Mouse (Mus musculus): ENCODE measurements at regions not wholly inside any gene's neighbourhood (a gene's known extent, or its start where the extent isn't known, plus 50 kb on each side); places are given as distances from the start of the nearest gene placed in this dataset.
"Not testable (repeated sequence)": the region's sequence is repeated elsewhere in the genome, so short reads cannot be mapped to it uniquely, and the experiment has no call there.

DNA sequence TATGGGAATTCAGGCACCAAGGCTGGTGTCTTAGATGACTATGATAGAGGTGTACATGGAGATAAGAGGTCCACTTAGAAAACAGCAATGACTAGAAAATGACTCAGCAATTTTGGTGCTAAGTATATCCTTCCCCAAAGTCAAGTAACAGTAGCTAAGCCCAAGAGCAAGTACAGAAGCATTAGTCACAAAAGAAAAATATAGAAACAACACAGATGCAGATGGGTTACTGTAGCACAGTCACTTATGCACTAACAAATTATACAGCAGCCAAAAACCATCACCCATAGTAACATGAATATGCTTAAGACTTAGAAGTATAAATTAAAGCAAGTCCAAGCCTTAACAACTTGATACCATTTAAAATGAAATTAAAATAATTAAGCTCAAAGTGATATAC lies 378.5 kb upstream of the Meis2 start:
- ATAC-seq (replicated peaks; ENCODE audit: poor library complexity): no peak

DNA sequence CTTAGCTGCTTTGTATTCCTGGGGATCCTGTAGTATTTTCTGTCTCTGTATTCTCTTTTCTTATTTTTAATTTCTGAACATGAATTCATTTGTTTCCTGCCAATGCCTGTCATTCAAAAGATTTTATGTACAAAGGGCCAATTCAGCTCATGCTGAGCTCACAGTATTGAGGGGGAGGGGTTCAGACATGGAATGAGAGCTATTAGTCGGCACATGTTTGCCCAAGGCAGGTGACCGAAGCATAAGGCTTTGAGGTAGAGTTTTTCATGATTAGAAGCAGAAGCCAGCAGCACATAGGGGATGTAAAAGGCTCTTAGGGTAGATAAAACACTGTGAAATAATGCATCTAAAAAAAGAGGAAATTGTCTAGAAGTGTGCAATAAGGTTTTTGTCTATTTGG lies 374.6 kb upstream of the Meis2 start:
- ATAC-seq (replicated peaks; ENCODE audit: poor library complexity): no peak

DNA sequence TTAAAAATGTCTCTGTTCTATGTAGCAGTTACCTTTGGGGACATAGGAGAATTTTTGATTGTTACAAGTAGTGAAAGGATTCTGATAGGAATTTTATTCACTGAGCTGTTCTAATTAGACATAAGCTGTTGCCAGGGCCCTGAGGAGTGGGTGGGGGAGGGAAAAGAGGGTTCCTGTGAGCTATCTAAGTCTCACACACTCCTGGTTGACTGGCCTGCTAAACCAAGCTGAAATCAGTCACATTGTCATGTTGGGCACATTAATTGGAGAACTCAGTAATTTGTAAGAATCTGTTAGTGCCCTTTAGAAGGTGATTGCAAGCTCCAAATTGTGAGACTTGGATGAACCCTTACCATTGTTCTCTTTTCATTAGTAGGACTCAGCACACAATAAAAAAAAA lies 367.8 kb upstream of the Meis2 start:
- no peak for ATAC-seq (replicated peaks; ENCODE audit: poor library complexity)

DNA sequence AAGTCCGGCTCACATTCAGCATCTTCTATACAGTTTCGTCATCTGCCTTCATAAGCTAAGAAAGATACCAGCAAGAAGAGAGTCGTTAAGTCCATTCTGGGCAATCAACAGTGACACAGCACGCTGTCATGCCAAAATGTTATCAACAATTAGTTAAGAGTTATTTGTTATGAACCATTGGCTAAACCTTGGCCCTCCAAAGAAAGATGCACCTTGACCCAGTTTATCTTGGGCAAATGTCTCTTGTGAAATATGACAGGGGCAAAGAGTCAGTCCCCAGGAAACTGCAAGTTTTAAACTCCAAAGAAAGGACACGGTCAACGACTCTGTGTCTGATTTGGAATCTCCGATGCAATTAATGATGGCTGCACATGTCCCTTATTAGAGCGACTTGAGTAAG lies 358.5 kb upstream of the Meis2 start:
- ATAC-seq (replicated peaks; ENCODE audit: poor library complexity): no peak

DNA sequence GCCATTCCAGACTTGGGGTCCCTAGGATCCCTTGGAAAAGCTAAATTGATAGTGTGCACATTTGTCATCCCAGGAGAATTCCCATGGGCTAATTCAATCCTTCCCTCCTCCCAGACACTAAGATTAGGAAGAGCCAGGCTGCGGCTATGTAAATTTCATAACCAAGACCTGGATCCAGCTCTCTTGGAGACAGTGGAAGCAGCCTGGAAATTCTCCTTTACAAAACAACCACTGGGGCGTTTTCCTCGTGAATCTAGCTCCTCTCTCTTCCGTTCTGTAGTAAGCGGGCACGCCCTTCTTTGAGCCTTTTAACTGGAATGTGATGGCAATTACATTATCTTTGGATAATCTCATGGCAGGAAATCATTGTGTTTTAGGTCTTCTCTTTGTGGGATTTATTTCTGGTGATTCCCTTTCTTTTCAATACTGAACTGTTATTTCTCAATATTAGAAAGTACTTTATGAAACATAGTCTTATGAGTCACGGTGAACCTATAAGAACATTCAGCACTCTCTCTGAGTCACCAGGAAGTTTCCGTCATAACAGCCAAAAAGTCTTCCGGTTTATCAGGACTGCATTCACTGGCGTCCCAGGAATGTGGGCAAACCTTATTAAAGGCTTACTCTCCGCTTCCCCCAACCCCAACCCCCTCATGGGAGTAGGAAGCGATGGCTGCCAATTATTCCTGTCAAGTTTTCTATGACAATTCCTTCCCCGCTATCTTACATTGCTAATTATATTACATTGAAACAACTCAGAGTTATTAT lies 352.0 kb upstream of the Meis2 start:
- ATAC-seq (replicated peaks; ENCODE audit: poor library complexity): no peak

DNA sequence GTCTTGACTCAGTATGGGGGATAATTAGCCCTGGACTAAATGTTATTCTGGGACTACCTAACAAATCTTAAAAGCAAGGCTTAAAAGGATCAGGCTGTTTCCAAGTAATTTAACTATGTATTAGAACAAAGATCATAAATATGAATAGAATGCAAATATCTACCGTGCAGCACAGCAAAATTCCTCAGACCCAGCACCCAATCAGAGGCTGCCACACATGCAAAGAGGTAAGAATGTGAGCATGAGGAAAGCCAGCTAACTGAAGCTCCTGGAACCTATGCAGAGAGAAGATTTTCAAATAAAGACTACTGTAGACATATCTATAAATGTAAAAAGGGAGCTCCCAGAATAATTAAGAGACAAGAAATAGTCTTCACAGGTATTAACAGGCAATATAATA lies 350.1 kb upstream of the Meis2 start:
- ATAC-seq (replicated peaks; ENCODE audit: poor library complexity): no peak

DNA sequence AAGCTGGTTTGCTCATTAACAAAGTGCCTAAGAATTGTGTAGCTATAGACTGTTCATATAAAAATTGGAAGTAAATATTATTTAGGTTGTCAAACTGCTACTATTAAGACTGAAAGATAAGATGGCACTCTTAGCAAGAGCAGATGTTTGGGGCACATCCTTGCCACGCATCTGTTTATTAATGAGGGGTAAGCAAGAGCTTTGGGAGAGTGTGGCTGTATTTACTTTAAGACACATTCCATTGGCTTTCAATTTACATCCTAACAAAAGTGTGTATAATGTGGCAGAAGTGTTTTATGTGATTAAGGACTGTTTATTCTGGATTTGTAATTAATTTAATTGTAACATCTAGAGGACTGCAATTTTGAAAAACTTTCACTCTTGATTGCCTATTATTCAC lies 336.5 kb upstream of the Meis2 start:
- ATAC-seq (replicated peaks; ENCODE audit: poor library complexity): no peak

DNA sequence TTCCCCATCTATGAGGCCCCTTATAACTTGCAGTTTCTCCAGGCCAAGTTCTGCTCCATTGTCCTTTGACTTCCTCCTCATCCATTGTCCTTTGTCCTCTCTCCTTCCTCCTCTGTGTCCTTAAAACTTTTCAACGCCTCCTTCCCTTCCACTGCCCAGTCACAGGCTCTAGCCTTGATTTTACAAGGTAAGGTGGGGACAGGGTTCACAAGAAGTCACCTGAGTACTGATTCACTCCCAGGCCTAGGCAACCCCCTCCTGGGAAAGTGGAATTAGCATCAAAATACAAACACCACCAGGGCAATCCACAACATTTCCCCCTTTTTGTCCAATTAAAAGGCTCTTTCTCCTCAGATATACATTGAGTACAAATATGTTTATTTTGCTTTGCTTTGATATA lies 334.3 kb upstream of the Meis2 start:
- no peak for ATAC-seq (replicated peaks; ENCODE audit: poor library complexity)

DNA sequence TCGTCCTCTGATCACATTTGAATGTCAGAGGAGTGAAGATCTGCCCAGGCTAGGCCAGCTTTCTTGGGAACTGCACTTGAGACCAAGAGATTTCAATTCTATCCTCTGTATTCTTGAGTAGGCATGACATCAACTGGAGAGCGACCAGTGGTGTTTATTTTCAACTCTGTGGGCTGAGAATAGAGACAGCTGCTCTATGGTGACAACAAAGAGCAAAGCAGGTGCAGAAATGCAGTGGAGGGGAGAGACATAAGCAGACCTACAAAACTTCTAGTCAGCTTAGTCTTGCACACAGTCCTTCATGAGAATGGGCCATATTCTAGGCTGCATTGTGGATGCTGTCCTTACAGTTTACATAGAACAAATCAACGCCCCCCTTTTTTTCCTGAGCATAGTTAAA lies 303.2 kb upstream of the Meis2 start:
- no peak for ATAC-seq (replicated peaks; ENCODE audit: poor library complexity)

DNA sequence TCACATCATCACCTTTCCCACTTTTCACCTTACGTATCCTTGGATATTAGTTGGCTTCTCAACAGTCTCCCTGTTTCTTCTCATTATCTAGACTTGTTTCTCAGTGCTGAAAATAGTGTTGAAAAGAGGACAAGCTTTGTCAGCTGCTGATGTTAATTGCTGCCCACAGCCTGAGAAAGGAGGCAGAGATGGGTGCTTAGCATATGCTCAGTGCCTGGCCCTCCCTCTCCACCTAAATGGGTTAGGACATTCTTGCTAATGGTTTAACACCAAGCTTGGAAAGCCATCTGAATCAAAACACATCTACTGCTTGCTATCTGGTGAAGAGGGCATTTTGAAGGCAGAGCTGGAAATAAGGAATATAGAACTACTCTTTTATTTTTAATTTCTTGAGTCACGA lies 298.5 kb upstream of the Meis2 start:
- ATAC-seq (replicated peaks; ENCODE audit: poor library complexity): no peak

DNA sequence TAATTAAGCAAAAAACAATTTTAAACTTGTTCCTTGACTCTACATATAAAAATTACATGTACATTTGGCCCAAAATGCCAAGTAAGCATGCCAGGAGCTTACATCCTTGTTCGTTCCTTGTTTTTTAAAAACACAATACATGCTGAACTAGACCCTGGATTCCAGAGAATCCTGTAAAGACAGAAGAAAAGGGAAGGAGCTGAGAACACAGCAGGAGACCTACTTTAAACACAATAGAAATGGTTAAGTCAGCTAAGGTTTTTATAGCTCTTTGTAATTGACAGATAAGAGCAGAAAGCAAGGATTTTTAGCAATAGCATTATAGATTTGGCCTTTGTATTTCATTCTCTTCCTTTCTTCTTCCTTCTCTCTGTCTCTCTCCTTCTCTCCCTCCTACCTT lies 292.5 kb upstream of the Meis2 start:
- no peak for ATAC-seq (replicated peaks; ENCODE audit: poor library complexity)

DNA sequence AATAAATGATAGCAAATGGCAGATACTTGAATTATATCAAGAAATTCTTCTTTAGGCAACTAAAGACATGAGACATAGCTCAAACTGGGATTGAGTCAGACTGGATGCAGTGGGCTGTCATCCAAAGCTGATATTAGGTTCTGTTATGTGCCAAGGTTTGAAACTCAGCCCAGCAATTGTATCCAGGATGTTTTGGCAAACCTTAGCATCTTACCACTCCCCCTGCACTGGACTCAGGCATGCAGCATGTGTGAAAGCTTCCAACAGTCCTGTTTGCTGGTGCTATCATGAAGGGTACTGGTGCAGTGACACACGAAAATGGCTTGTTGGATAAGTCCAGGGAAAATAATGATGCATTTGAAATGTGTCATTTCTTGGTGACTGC lies 282.9 kb upstream of the Meis2 start:
- no peak for ATAC-seq (replicated peaks; ENCODE audit: poor library complexity)

DNA sequence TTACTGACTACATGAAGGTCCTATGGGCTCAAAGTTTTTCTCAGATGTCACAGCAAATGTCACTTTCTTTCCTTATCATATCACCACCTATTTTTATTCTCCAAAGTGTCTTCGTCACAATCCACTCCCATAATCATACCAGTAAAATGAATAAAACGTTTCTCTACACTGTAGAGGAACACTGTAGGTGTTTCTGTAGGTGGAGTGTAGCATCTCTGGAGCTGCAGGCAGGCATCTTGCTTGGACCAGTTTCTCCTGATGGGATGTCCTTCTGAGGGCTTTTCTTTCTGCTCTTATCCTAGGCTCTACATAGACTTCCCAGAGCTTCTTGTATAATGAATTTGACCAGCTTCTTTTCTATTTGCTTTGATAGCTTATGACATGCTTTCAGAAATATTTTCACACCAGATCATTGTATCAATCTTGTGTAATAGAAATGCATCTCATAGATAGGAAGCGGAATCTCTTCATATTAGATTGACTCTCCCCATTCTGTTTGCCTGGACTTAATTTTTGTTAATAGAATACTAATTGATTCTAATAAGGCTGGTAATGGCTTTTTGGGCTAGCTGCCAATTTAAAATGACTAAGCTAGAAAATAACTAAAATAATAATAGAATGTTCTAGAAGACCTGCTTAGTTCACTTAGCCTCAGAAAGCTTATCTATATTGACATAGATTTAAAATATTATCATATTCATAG lies 282.3 kb upstream of the Meis2 start:
- no peak for ATAC-seq (replicated peaks; ENCODE audit: poor library complexity)

DNA sequence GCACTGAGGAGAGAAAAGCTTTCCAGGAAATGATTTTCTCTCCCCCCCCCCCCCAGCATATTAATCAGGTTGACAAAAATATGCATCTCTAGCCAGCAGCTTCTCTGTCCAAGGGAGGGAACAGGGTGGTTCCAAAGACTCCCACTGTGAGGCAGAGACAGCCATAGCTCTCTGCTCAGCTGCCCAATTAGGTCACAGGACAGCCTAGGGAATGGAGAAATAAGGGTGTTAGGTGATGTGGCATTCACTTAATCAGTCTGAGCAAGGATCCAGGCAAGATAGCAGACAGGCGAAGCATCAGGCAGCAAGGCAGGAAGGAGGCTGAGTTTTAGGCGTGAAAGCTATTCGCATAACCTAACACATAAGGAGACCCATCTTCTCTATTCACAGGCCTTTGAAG lies 266.2 kb upstream of the Meis2 start:
- no peak for ATAC-seq (replicated peaks; ENCODE audit: poor library complexity)

DNA sequence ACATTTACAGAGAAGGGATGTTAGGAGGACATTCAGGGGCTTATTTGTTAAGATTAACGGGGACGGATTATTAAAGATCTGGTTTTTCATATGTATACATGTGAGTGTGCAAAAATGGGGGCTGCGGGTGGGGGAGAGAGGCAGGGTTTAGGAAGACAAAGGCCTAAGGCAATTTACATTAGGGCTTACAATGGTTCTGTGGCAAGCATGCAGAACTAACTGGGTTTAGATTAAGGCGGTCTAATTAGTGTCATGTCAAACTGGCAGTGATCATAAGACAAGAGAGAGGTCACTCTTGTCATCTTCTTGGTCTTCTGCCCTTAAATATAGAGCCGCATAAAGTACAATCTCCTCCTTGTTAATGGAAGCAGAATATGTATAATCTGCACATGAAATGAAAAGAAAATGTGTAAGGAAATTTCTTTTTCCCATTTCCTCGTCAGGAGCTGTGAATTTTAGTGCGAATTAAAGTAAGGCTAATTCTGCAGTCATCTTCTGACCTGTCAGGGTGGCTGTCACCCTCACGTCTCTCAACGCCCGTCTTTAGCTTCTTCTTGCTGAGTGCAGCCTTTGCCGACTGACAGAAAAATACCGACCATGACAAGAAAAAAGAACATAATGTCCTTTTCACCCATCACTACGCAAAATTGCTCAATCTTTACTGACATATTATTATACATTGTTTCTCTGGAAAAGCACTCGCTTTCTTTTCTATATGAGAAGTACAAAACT lies 256.6 kb upstream of the Meis2 start:
- no peak for ATAC-seq (replicated peaks; ENCODE audit: poor library complexity)

DNA sequence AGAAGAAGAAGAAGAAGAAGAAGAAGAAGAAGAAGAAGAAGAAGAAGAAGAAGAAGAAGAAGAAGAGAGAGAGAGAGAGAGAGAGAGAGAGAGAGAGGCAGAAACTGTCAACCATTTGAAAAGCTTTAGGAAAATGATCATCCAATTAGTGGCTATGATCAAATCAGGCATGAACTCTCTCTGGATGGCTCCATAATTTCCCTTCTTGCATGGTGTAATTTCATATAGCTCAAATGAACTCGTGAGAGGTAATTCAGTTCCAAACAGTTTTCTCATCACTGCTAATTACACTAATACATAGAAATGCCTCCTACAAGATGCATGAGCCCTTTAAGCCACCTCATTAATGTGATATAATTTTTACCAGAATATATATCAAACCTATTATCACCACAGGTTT lies 233.9 kb upstream of the Meis2 start:
- no peak for ATAC-seq (replicated peaks; ENCODE audit: poor library complexity)

DNA sequence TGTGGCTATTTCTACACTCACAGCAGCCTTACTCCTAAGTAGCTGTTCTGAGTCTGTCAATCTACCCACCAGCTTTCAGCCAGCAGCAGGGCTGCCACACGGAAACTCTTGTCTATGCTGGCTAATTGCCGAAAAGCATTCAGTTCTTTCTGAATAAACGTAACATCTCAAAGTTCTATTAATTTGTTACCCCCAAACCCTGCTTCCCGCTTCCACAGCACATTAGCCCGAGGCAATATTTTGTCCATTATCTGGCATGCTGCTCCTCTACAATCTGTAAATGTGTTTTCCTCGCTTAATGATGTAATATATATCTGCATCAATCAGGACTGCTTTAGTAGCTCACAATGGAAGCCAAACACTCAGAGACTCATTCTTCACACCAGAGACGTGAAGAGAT lies 224.2 kb upstream of the Meis2 start:
- no peak for ATAC-seq (replicated peaks; ENCODE audit: poor library complexity)

DNA sequence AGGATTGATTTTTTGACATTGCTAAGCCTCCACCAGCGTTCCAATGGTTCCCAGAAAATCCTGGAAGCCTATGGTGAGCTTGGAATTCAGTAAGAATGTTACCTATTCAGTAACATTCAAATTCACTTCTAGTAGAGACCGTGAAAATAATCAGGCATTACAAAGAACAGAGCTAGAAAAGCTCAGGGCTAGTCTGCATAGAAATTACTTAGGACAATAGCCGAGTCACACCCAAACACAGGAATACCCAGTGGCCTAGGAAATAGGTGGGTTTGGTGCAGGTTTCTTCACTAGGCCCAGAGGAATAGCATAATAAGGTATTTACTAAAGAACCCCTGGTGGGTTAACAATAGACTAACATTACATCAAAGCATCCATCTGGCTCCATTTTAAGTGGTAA lies 177.6 kb upstream of the Meis2 start:
- not testable (repeated sequence) for ATAC-seq (replicated peaks; ENCODE audit: poor library complexity)

DNA sequence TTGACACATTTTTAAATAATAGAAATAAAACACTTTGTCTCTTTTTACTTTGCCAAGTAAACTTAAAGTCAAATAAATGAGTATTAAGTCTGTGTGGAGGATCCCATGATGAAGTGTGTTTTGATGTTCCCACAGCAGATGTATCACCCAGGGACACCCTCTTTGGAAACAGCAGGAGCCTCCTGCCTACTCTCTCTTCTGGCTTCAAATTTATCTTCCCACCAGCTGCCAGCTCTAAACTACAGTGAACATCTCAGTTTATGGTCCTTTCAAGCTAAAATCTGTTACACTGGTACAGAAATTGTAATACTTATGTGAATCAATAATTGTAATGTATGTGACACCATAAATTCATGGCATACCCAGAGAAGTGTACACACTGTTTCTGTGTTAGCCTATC lies 171.1 kb upstream of the Meis2 start:
- ATAC-seq (replicated peaks; ENCODE audit: poor library complexity): no peak

DNA sequence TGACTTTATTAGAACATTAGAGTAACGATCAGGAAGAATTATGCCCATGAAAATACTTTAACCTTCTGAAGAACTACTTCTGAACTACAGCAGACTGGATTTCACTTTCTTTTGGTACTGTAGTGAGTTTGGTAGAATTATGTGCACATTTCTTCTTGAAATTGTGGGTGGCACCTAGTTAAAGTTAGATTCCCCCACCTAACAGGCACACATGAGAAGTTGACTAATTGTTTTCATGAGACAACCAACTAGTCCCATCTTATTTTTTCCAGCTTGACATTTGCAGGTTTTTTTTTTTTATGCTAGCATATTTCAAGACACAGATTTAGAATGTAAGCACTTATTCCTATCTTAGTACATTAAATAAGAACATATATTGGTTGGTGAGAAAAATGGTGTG lies 167.2 kb upstream of the Meis2 start:
- ATAC-seq (replicated peaks; ENCODE audit: poor library complexity): no peak

DNA sequence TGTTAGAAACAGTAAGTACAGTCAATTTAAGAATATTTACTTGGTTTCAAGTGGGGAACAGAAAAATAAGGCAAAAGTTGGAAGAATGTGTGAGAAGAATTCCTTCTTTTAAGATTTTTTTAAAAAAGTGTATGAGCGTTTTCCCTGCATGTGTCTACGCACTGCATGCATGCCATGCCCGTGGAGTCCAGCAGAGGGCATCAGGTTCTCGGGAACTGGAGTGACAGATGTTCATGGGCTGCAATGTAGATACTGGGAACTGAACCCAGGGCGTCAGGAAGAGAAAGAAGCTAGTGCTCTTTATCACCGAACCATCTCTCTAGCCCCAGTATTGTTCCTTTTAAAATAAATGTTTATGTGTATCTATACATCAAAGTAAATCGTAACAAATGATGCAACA lies 150.8 kb upstream of the Meis2 start:
- peak; percentile 76 for ATAC-seq (replicated peaks; ENCODE audit: poor library complexity)

Data from megakaryocyte progenitor cell, adult 5-6 weeks (primary cell).